Mouse (Mus musculus) olfactory bulb, adult 2 months (tissue): ENCODE data around the gene Cntn2.

Experiments
- CTCF ChIP-seq: fragments of 200-500 bp; IDR thresholded peaks from 2 replicates; pipeline ENCODE4 v1.5.1; 2012; ENCODE audit warnings: low read depth, mild to moderate bottlenecking, low read length, moderate library complexity; ENCODE audit not compliant: insufficient read depth
- POLR2A ChIP-seq: fragments of 200-500 bp; IDR thresholded peaks from 2 replicates; pipeline ENCODE4 v1.6.1; 2012; ENCODE audit warnings: mild to moderate bottlenecking, low read depth, low read length, moderate library complexity; ENCODE audit not compliant: insufficient read depth

DNA sequence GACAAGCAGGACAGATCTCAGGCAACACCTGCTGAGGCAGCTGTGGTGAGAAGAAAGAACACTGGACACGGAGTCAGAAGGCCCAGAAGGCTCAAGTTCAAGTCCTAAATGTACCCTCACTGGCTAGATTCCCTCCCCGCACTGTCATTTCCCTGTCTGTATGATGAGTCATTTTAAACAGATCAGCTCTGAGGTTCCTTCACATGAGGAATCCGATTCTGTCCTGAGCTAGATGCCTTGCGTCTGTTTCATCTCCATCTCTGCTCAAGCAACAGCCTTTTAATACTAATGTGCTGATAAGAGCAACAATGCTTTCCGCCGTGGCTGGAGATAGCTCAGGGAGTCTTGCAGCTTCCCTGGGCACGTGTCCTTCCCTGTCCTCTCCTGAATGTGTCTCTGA, 22.7 kb upstream of the Cntn2 start:
- TF ChIP-seq CTCF (no peak), POLR2A (no peak)
